Mouse (Mus musculus) heart, postnatal 25 days (tissue): Measurements from ENCODE around the gene Prss54. TPM values are rescaled to one million over a fixed set of nuclear protein-coding genes. Genes with fewer than 3 reads are reported as not detected.

Experiments used
- DNase-seq: peaks from one replicate; pipeline ENCODE4 v3.0.0; 2022; ENCODE audit warnings: low spot score
- intact Hi-C: fragments of 180-260 bp; cut with DNase I; formaldehyde crosslinking; loops from one replicate; pipeline ENCODE4 v1.15.1; 2025
- total RNA-seq, 2 experiments: library from RNA; stranded (reverse); gene quantifications; 2 replicates each; pipeline ENCODE4 v1.2.3; 2021

Gene Prss54
- total RNA-seq, 2 experiments from 2014 or later: not detected

GRCm38 (mm10) chr8:95566217-95566616 is 9.9 kb downstream of the Prss54 start:
- intact Hi-C loops: no loop called here
- DNase-seq: no peak

GRCm38 (mm10) chr8:95555963-95556362 is 20.2 kb downstream of the Prss54 start:
- no peak for DNase-seq
- intact Hi-C loops: no loop called here

GRCm38 (mm10) chr8:95551577-95551976 is 24.6 kb downstream of the Prss54 start:
- intact Hi-C loops: no loop called here

GRCm38 (mm10) chr8:95549871-95550829 is 26.0 kb downstream of the Prss54 start:
- intact Hi-C loops: no loop called here
- no peak for DNase-seq

More at GRCm38 (mm10) chr8:95551577-95551976, 24.6 kb downstream of the Prss54 start:
- no peak for DNase-seq

GRCm38 (mm10) chr8:95547931-95548330 is 28.2 kb downstream of the Prss54 start:
- intact Hi-C loops: no loop called here
- no peak for DNase-seq

- no peak for DNase-seq
- intact Hi-C loops: no loop called here
These were observed 29.2 kb downstream of the Prss54 start for GRCm38 (mm10) chr8:95546986-95547385.

GRCm38 (mm10) chr8:95545815-95546214 is 30.3 kb downstream of the Prss54 start:
- intact Hi-C loops: no loop called here
- DNase-seq: no peak

- intact Hi-C loops: no loop called here
- no peak for DNase-seq
These were observed 33.1 kb downstream of the Prss54 start for GRCm38 (mm10) chr8:95543065-95543464.

GRCm38 (mm10) chr8:95542191-95542590 is 33.9 kb downstream of the Prss54 start:
- no peak for DNase-seq
- intact Hi-C loops: no loop called here

- intact Hi-C loops: loop anchor here (5.0 kb wide), 1 partner anchor 192 kb away; no protein-coding TSS in a partner anchor
These were observed 36.7 kb downstream of the Prss54 start for GRCm38 (mm10) chr8:95539487-95539886.

GRCm38 (mm10) chr8:95533584-95534387 is 42.4 kb downstream of the Prss54 start, which contains the start of gene Ccdc113:
Gene Ccdc113 (plus strand): TSS chr8:95534085.
- no peak for DNase-seq
- intact Hi-C loops: no loop called here

More at GRCm38 (mm10) chr8:95539487-95539886, 36.7 kb downstream of the Prss54 start:
- DNase-seq: no peak

GRCm38 (mm10) chr8:95532206-95532605 is 43.9 kb downstream of the Prss54 start:
- DNase-seq: no peak
- intact Hi-C loops: no loop called here

- DNase-seq: no peak
- intact Hi-C loops: no loop called here
These were observed 47.3 kb downstream of the Prss54 start for GRCm38 (mm10) chr8:95528750-95529310.

- intact Hi-C loops: no loop called here
- DNase-seq: no peak
These were observed 47.9 kb downstream of the Prss54 start for GRCm38 (mm10) chr8:95528194-95528593.

GRCm38 (mm10) chr8:95523991-95524390 is 52.1 kb downstream of the Prss54 start:
- intact Hi-C loops: no loop called here
- no peak for DNase-seq

GRCm38 (mm10) chr8:95516928-95517327 is 59.2 kb downstream of the Prss54 start:
- intact Hi-C loops: no loop called here
- no peak for DNase-seq

- intact Hi-C loops: no loop called here
These were observed 62.9 kb downstream of the Prss54 start for GRCm38 (mm10) chr8:95513219-95513618.

GRCm38 (mm10) chr8:95512257-95512656 is 63.9 kb downstream of the Prss54 start:
- no peak for DNase-seq
- intact Hi-C loops: no loop called here

More at GRCm38 (mm10) chr8:95513219-95513618, 62.9 kb downstream of the Prss54 start:
- no peak for DNase-seq
